Mouse (Mus musculus) embryonic fibroblast, embryonic 13.5 days (primary cell): ENCODE results near the gene Arpc2. TPM values are rescaled to one million over a fixed set of nuclear protein-coding genes. Genes with fewer than 3 reads are reported as not detected.

Experiments
- H3K27ac ChIP-seq: 2 replicates; pipeline ENCODE4 v1.5.1; 2012; ENCODE audit warnings: low read length, control low read depth, inconsistent platforms; ENCODE audit not compliant: insufficient read depth
- H3K4me1 ChIP-seq: 2 replicates; pipeline ENCODE4 v1.6.1; 2011; ENCODE audit warnings: low read length; ENCODE audit not compliant: control insufficient read depth, insufficient read depth
- H3K4me3 ChIP-seq: 2 replicates; pipeline ENCODE4 v1.5.1; 2011; ENCODE audit warnings: mild to moderate bottlenecking, control low read depth, low read length; ENCODE audit not compliant: insufficient read depth
- CTCF ChIP-seq: IDR thresholded peaks from 2 replicates; pipeline ENCODE4 v1.5.1; 2011; ENCODE audit warnings: mild to moderate bottlenecking, control low read depth, low read length, moderate library complexity, borderline replicate concordance; ENCODE audit not compliant: insufficient read depth
- POLR2A ChIP-seq: IDR thresholded peaks from 2 replicates; pipeline ENCODE4 v1.6.1; 2011; ENCODE audit warnings: low read depth, mild to moderate bottlenecking, control low read depth, low read length, moderate library complexity
- polyA plus RNA-seq: library from polyadenylated mRNA; stranded (reverse); fragments of >200 nt; gene quantifications from 2 replicates; pipeline ENCODE4 v1.2.4, GENCODE M21; 2011; ENCODE audit warnings: low read depth; ENCODE audit not compliant: missing spikeins, insufficient read length

Gene Arpc2
- polyA plus RNA-seq, 1 experiment: 446 TPM

- no peak overlapping the region for H3K4me3 ChIP-seq
- no peak overlapping the region for H3K27ac ChIP-seq
- no peak for TF ChIP-seq POLR2A
- TF ChIP-seq CTCF: no peak
- peaks cover 4% of the 10 kb centered on the region; the same call in 1 of the 2 replicates for H3K4me1 ChIP-seq
These were observed 32.4 kb upstream of the Arpc2 start for GRCm38 (mm10) chr1:74203457-74203856.

- Histone ChIP-seq H3K4me1 (peaks cover under 1% of the 10 kb centered on the region; the same call in 1 of the 2 replicates), H3K27ac (no peak overlapping the region), H3K4me3 (no peak overlapping the region)
- TF ChIP-seq POLR2A: no peak
- 0 out of 2 replicates have a peak, but pooled peaks have one; percentile 3 for TF ChIP-seq CTCF
These were observed 30.0 kb upstream of the Arpc2 start for GRCm38 (mm10) chr1:74205881-74206280.

GRCm38 (mm10) chr1:74206642-74207041 is 29.2 kb upstream of the Arpc2 start:
- Histone ChIP-seq H3K4me3 (no peak overlapping the region), H3K4me1 (no peaks in the 10 kb centered on the region), H3K27ac (no peak overlapping the region)
- TF ChIP-seq POLR2A: no peak
- no peak for TF ChIP-seq CTCF

GRCm38 (mm10) chr1:74207906-74208305 is 28.0 kb upstream of the Arpc2 start:
- Histone ChIP-seq H3K4me1 (no peaks in the 10 kb centered on the region), H3K4me3 (no peak overlapping the region), H3K27ac (no peak overlapping the region)
- TF ChIP-seq CTCF: no peak
- TF ChIP-seq POLR2A: no peak

GRCm38 (mm10) chr1:74208941-74209340 is 26.9 kb upstream of the Arpc2 start:
- H3K27ac ChIP-seq: no peak overlapping the region
- no peak overlapping the region for H3K4me3 ChIP-seq
- H3K4me1 ChIP-seq: no peaks in the 10 kb centered on the region
- TF ChIP-seq CTCF: no peak

- H3K4me3 ChIP-seq: no peak overlapping the region
- no peaks in the 10 kb centered on the region for H3K4me1 ChIP-seq
- TF ChIP-seq CTCF: no peak
- no peak for TF ChIP-seq POLR2A
- H3K27ac ChIP-seq: no peak overlapping the region
These were observed 16.0 kb upstream of the Arpc2 start for GRCm38 (mm10) chr1:74219922-74220321.

GRCm38 (mm10) chr1:74227317-74227716 is 8.6 kb upstream of the Arpc2 start:
- H3K27ac ChIP-seq: no peak overlapping the region
- H3K4me1 ChIP-seq: no peaks in the 10 kb centered on the region
- TF ChIP-seq POLR2A: no peak
- no peak for TF ChIP-seq CTCF
- H3K4me3 ChIP-seq: no peak overlapping the region

- Histone ChIP-seq H3K4me1 (no peaks in the 10 kb centered on the region), H3K4me3 (no peak overlapping the region), H3K27ac (no peak overlapping the region)
- TF ChIP-seq CTCF (no peak), POLR2A (no peak)
These were observed 5.9 kb upstream of the Arpc2 start for GRCm38 (mm10) chr1:74229942-74230341.

- no peak overlapping the region for H3K4me3 ChIP-seq
- no peak for TF ChIP-seq CTCF
- TF ChIP-seq POLR2A: no peak
- no peak overlapping the region for H3K27ac ChIP-seq
- H3K4me1 ChIP-seq: no peaks in the 10 kb centered on the region
These were observed 4.9 kb upstream of the Arpc2 start for GRCm38 (mm10) chr1:74230992-74231391.

- peak overlapping the region; percentile 98 for H3K4me3 ChIP-seq
- no peak for TF ChIP-seq CTCF
- TF ChIP-seq POLR2A: no peak; the same call in 1 of the 2 replicates
- H3K4me1 ChIP-seq: peaks cover 11% of the 10 kb centered on the region; the same call in 1 of the 2 replicates
- peak overlapping the region; percentile 77 for H3K27ac ChIP-seq
These were observed 870 bp downstream of the Arpc2 start for GRCm38 (mm10) chr1:74236590-74237317.

- TF ChIP-seq POLR2A (no peak), CTCF (no peak)
- peak overlapping the region; percentile 98 for H3K4me3 ChIP-seq
- H3K27ac ChIP-seq: peak overlapping the region; percentile 77; the same call in 1 of the 2 replicates
- peaks cover 11% of the 10 kb centered on the region; the same call in 1 of the 2 replicates for H3K4me1 ChIP-seq
These were observed 1.8 kb downstream of the Arpc2 start for GRCm38 (mm10) chr1:74237671-74238070.
